Mouse (Mus musculus): ENCODE data around the gene Pqlc2. TPM values are rescaled to one million over a fixed set of nuclear protein-coding genes. Genes with fewer than 3 reads are reported as not detected.

Pqlc2 gene
- total RNA-seq, 2 experiments from 2014 or later = 3.9 TPM

- DNase-seq = no peak
Measured at GRCm38 (mm10) chr4:139259302-139259871, 51.1 kb downstream of the Pqlc2 start.

- no peak for DNase-seq
Measured at GRCm38 (mm10) chr4:139258621-139259301, 51.7 kb downstream of the Pqlc2 start.

- DNase-seq = no peak
Measured at GRCm38 (mm10) chr4:139256708-139257107, 53.8 kb downstream of the Pqlc2 start.

- no peak for DNase-seq
Measured at GRCm38 (mm10) chr4:139256146-139256545, 54.4 kb downstream of the Pqlc2 start.

- peak; percentile 35 for DNase-seq
Measured at GRCm38 (mm10) chr4:139253206-139253605, 57.3 kb downstream of the Pqlc2 start.

GRCm38 (mm10) chr4:139252051-139252760, 58.3 kb downstream of the Pqlc2 start:
- peak; percentile 88 for DNase-seq

- DNase-seq = no peak
Measured at GRCm38 (mm10) chr4:139250886-139251285, 59.6 kb downstream of the Pqlc2 start.

GRCm38 (mm10) chr4:139250043-139250442, 60.5 kb downstream of the Pqlc2 start:
- no peak for DNase-seq

GRCm38 (mm10) chr4:139248736-139249135, 61.8 kb downstream of the Pqlc2 start:
- no peak for DNase-seq

GRCm38 (mm10) chr4:139247966-139248365, 62.5 kb downstream of the Pqlc2 start:
- no peak for DNase-seq

- DNase-seq = no peak
Measured at GRCm38 (mm10) chr4:139246130-139246877, 64.2 kb downstream of the Pqlc2 start.

- DNase-seq = no peak
Measured at GRCm38 (mm10) chr4:139245534-139245933, 65.0 kb downstream of the Pqlc2 start.

GRCm38 (mm10) chr4:139244766-139245165, 65.7 kb downstream of the Pqlc2 start:
- no peak for DNase-seq

- no peak for DNase-seq
Measured at GRCm38 (mm10) chr4:139244176-139244575, 66.3 kb downstream of the Pqlc2 start.

Small RNA genes within 50 kb of the gene (microRNA-seq; reads per million reads assigned to microRNA genes)
- gene Gm24245 (0 to 0.69 reads per million in 2 experiments), gene Gm25732 (0 to 0.35 reads per million in 2 experiments)

Other genes with a start within 250 kb of the Pqlc2 start
- not detected for gene Htr6, start 235.1 kb downstream of the Pqlc2 start, total RNA-seq (2021)
- gene Nbl1, start 217.7 kb downstream of the Pqlc2 start, total RNA-seq (2021) = 10 to 100 TPM; 19.6 to 20.8 TPM
- gene Minos1, start 179.6 kb downstream of the Pqlc2 start, total RNA-seq (2021) = 100 to 1,000 TPM; 588 to 656 TPM
- 100 to 1,000 TPM; 423 to 429 TPM for gene Capzb, start 117.8 kb downstream of the Pqlc2 start, total RNA-seq (2021)
- 10 to 100 TPM; 28.4 to 32.9 TPM for gene Akr7a5, start within 50 bp of the Pqlc2 start, total RNA-seq (2021)
- gene Mrto4, start 41.9 kb upstream of the Pqlc2 start, total RNA-seq (2021) = 10 to 100 TPM; 46.5 to 47.7 TPM
- gene Emc1, start 41.9 kb upstream of the Pqlc2 start, total RNA-seq (2021) = 10 to 100 TPM; 46.8 to 50.1 TPM
- gene Ubr4, start 41.9 kb upstream of the Pqlc2 start, total RNA-seq (2021) = 100 to 1,000 TPM; 124 to 126 TPM
- gene Iffo2, start 219.8 kb upstream of the Pqlc2 start, total RNA-seq (2021) = 10 to 100 TPM; 14.2 to 14.6 TPM